Mouse (Mus musculus) MEL (cell line): Measurements from ENCODE around the gene Ctdsp1.

ENCODE experiments used
- CTCF ChIP-seq, 3 experiments: IDR thresholded peaks in 2 of 3; conservative IDR thresholded peaks in 1 of 3; 2 replicates each; pipeline ENCODE4 v1.5.1; 2011 to 2012; ENCODE audit warnings: low read length in 3 of 3, low read depth in 2 of 3, mild to moderate bottlenecking in 2 of 3, improper control_type of control experiment in 1 of 3, inconsistent platforms in 1 of 3, mixed read lengths in 1 of 3, moderate library complexity in 1 of 3; ENCODE audit not compliant: control insufficient read depth in 1 of 3, insufficient read depth in 1 of 3, poor library complexity in 1 of 3, severe bottlenecking in 1 of 3
- EP300 ChIP-seq, 2 experiments: IDR thresholded peaks; 2 replicates each; pipeline ENCODE4 v1.6.1; 2011; ENCODE audit warnings: improper control_type of control experiment in 2 of 2, low read length in 2 of 2, low read depth in 1 of 2, mild to moderate bottlenecking in 1 of 2
- GATA1 ChIP-seq: IDR thresholded peaks from 2 replicates; pipeline ENCODE4 v1.6.1; 2011; ENCODE audit warnings: low read depth, low read length, improper control_type of control experiment
- MAZ ChIP-seq: IDR thresholded peaks from 2 replicates; pipeline ENCODE4 v1.6.1; 2012; ENCODE audit warnings: low read depth, mild to moderate bottlenecking, inconsistent platforms, low read length, improper control_type of control experiment
- MXI1 ChIP-seq: IDR thresholded peaks from 2 replicates; pipeline ENCODE4 v1.6.1; 2011; ENCODE audit warnings: mild to moderate bottlenecking, low read depth, low read length, improper control_type of control experiment
- SIN3A ChIP-seq: IDR thresholded peaks from 2 replicates; pipeline ENCODE4 v1.6.1; 2012; ENCODE audit warnings: low read length, improper control_type of control experiment, inconsistent platforms
- TAL1 ChIP-seq: IDR thresholded peaks from 2 replicates; pipeline ENCODE4 v1.6.1; 2012; ENCODE audit warnings: mild to moderate bottlenecking, inconsistent platforms, low read length, moderate library complexity, mixed read lengths
- ZC3H11A ChIP-seq: IDR thresholded peaks from 2 replicates; pipeline ENCODE4 v1.6.1; 2012; ENCODE audit warnings: low read depth, mild to moderate bottlenecking, inconsistent platforms, low read length, improper control_type of control experiment

- TF ChIP-seq MXI1 (no peak), CTCF (IDR thresholded peaks at IDR 0.05 in 2 of 3, conservative IDR thresholded peaks at IDR 0.05 in 1 of 3; ENCODE audit: control insufficient read depth in 1 of 3, insufficient read depth in 1 of 3, low read depth in 2 of 3, low read length in 3 of 3, poor library complexity in 1 of 3, severe bottlenecking in 1 of 3) (no peak), EP300 (IDR thresholded peaks at IDR 0.05; ENCODE audit: low read depth in 1 of 2, low read length in 2 of 2) (no peak), GATA1 (no peak), MAZ (no peak), TAL1 (no peak), ZC3H11A (no peak), SIN3A (no peak)
These were observed 31.3 kb upstream of the Ctdsp1 start for GRCm38 (mm10) chr1:74359952-74360517.
